Mouse (Mus musculus) c-Kit-positive CD71-negative TER-119-negative erythroid progenitor cells, embryonic 14.5 days (primary cell): ENCODE results near the gene Cbx4.

Experiments
- DNase-seq: peaks from one replicate; pipeline ENCODE4 v3.0.0-alpha.2; 2013; ENCODE audit warnings: low read depth

The Cbx4 gene

DNA sequence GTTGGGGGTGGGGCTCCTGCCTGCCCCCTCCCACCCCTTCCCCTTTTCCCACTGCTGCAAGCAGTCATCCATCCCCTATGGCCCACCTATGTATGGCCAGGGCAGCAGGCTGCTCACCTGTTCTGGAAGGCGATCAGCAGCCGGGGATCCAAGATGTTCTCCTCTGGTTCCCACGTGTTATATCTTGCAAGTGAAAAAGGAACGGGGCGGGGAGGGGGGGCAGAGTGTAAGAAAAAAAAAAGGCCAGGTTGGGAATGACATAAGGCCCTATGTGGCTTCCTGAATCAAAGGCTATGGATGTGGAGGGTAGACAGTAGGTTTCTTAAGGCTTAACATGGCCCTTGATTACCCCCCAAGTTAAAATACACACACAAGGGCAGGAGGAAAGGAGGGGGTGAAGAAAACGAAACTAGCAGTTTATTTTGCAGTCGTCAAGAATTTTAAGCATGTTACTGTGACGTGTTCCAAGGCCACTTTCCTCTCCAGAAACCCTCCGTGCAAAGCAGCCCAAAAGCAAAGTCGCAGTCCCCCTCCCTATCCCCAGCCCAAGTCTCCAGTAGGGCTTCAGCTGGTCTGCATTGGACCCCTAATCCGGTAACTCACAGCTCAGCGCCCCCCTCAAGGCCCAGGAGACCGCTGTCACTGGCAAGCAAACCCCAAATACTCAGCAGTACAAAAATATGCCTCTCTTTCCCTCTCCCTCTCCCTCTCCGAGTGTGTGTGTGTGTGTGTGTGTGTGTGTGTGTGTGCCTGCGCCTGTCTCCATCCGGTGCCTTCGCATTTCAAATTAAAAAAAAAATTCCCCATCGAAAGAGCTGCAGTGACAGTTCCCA is 1.4 kb downstream of the Cbx4 start:
- no peak for DNase-seq

DNA sequence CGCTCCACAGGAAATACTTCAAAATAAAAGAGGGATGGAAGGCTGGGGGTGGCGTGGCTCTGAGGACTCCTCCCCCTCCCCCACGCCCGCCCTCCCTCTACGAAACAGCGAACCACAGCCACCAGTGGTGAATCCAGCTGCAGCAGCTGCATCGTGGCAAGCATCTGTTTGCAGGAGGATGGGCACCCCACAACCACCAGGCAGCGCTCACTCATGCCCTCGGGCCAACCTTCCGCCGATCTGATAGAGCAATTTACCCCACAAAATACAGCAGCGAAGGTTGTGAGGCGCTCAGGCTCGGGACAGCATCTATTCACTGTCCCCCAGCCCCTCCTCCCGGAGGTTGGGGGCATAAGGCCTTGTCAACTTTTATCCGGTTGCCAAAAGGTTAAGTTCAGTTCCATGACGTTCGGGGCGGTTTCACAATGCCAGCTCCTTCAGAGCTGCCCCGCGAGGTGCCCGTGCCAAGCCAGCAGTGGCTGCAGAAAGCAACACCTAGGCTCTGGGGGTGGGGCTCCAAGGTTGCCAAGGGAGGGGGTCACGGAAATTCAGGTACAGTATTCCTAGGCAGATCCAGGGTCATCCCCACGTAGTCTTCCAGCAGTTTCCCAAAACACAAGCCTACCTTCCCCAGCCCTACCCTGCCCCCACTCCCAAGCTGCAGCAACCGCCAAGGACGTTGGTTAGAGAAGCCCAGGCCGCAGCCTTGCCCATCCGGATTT is 2.1 kb downstream of the Cbx4 start:
- DNase-seq: no peak

DNA sequence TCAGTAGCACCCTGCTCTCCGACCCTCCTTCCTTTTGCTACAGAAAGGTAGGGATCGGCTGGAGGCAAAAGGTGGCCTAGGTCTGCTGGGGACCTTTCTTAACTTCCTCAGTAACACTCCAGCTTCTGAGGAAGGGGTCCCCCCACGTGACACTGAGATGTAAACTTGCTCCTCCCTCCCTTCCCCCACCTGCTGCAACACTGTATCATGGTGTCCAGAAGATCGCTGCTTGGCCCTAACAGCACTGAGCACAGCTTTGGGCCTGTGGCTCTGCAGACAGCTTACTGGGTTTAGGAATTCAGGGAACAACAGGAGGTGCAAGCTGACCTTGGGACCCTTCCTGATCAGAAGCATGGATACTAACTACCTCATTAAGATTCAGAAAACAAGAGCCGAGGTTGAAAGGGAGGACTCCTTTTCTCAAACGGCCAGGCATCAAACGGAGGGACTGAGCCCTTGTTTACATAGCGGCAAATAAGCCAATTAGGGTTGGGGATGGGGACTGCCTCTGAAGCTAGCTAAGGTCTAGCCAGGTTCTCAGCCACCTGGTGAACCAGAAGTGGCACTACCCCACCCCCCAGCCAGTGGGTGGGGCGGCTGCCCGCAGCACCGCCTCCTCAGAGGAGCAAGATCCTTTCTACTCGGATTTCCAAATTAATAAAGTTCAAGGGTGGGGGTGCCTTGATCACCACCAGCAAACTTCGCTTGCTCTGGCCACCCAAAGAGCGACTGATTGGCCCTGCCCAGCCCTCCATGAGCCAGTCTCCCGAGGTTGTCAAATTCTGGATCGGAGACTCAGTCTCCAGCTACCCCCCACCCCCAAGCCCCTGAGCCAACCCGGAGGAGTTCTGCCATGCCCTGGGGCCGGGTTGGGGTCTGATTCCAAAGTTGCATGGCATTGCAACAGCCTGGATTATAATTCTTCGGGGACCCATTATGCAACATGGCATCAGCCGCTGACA is 3.1 kb downstream of the Cbx4 start:
- DNase-seq: no peak

DNA sequence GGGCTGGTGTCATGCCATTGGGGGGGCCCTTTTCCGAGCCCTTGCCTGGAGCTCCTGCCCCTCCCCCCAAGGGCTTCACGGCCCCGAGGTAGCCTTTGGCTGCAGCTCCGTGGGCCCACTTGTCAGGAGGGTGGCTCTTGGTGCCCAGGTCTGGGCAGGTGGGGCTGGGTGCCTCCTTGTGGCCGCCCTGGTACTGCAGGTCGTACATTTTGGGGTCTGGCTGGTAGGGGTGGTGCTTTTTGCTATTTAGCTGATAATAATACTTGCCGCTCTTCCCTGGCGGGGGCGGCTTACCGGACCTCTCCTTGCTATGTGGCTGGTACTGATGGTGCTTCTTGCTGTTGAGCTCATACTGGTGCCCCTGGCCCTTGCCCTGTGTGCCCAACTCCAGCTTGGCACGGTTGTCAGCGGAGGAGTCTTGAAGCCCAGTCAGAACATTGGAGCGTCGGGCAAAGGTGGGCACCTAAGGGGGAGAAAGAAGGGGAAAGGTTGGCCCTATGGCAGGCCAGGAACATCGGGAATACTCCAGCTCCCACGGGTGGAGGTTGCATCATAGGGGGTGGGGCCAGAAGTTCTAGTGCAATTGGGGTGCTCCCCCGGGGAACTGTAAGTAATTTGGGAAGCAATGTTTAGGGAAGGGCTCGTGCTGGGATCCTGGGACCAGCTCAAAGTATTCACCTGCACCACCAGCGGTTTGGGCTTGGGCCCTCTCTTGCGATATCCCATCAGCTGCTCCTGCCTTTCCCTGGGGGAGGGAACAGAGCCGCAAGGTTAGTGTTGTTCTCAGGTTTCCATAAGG is 4.0 kb downstream of the Cbx4 start:
- DNase-seq: no peak

DNA sequence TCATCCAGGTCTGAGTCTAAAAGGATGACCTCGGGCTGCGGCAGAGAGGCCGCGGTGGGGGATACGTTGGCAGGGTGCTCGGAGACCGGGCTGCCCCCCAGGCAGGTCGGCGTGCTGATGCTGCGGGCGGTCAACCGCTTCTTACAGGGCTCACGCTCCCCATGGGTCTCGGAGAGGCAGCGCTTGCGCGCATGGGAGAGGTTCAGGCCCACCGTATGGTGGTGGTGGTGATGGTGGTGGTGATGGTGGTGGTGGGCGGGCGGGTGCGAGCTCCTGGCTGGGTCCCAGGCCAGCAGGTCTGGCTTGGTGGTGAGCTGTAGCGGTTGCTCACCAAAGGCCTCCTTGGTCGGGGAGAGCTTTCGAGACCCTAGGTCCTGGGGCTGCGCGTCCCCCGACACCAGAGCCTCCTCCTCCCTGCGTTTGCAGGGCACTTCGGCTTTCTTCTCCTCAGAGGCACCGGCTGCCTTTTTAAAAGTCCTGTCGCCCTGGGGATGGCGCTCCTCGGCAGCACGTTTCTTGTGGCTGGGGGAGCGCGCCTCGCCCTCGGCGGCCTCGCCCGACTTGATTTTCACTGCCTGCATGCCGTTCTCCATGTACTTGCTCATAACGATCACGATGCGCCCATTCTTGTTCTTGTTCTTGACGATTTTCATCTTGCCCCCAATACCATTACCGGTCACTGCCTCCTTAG is 4.7 kb downstream of the Cbx4 start:
- DNase-seq: no peak

DNA sequence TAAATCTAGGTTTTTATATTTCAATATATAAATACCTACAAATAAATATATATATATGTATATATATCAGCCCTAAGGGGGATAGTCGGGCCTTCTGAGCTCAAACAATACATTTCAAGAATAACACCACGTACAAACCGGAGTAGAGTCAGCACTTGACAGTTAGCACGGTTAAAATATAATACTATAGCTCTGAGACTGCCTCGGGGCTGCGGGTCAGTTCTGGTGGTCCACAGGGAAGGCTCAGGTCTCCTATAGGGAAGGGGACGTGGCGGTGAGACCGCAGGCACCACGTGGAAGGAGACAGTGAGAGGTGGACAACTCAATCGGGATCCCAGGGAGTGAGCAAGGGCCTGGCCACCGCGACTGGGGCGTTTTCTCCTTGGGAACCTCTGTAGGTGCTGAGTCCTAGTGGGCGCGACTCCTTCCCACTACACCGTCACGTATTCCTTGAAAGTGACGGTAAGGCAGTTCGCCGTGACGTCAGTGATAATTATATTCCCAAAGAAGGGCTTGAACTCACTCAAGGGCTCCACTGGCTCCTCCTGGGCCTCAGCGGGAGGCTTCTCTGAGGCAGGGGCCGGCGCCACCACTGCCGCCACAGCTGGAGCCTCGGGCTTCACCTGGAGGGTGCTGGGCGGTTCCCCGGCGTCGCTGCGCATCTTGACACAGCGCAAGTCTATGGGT is 5.4 kb downstream of the Cbx4 start:
- no peak for DNase-seq

DNA sequence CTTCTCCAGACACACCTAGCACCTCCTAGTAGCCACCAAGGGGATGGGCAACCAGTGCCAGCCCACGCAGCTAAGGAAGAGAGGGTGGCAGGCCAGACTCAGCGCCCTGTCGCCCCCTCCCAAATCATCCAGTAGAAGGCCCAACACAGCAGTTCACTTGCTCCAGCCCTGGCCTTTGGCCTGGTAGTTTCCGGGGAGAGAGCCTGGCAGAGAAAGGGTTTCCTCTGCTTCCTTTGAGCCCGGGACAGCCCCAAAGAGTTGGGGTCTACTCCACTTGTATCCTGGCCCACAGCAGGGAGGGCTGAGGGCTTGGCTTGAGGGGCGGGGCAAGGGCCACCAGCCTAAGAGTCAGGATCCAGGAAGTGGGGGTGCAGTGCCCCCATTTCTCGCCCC is 6.6 kb downstream of the Cbx4 start:
- no peak for DNase-seq

DNA sequence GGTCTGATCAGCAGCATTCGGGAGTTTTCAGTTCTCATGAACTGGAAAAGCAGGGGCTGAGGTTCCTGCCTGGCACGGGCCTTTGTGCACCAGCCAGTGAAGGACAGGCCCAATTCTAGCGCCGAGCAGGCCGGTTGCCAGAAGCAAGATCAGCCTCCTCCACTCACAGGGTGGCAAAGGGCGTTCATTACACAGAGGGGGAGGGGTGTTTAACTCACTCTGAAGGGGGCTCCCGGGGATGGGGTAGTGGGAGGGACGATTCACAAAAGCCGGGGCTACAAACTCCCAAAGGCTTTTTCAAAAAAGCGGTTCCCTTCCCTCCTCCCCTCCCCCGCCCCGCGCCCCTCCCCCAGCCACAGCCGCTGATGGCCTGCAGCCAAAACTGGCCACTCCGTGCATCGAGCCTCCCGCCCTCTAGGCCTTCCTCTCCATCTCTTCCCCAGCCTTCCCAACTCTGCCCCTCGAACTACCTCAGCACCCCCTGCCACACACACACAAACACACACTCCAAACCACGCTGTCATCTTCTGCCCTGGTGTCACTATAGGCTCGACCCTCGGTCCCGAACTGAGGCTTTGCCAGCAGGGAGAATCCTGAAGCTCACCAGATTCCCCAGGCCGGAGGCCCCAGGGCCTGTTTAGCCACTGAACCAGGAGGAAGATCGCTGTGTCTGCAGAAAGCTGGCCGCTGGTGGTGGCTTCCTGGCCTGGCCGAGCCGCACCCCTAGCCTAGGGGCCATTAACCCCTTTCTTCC is 7.2 kb downstream of the Cbx4 start:
- no peak for DNase-seq

DNA sequence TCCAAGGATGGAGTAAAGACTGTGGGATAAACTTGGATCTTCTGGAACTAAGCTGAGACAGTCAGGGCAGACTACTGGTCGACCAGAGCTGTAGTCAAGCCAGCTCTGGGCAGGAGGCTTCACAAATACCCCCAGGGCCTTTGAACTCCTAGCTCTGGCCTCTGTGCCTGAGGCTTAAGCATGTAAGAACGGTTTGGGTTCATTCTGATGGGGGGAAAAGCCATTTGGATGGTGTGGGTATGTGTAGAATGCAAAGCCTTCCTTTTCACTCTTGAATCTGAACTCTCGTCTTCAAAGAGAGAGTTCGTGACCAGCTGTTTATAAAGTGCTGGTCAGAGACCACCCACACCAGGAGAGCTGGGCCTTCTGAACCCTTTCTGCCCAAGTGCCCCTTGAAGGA is 8.3 kb downstream of the Cbx4 start:
- no peak for DNase-seq

DNA sequence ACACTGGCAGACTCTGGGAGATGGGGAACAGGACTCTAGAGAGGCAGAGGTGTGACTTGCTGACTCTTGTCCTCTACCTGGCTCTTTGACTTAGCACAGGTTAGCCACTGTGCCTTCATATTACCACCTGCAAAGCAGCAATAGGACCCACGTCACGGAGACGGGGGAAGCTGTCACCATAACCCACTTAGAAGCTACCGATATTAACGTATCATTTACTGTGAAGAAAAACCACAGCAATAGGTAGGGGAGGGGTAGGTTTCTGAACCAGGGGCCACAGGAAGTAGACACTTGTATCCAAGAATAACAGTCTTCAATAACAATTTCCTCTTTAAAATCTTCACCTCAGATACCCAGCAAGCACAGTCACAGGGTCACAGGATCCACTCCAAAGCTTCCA is 10.2 kb downstream of the Cbx4 start:
- no peak for DNase-seq

DNA sequence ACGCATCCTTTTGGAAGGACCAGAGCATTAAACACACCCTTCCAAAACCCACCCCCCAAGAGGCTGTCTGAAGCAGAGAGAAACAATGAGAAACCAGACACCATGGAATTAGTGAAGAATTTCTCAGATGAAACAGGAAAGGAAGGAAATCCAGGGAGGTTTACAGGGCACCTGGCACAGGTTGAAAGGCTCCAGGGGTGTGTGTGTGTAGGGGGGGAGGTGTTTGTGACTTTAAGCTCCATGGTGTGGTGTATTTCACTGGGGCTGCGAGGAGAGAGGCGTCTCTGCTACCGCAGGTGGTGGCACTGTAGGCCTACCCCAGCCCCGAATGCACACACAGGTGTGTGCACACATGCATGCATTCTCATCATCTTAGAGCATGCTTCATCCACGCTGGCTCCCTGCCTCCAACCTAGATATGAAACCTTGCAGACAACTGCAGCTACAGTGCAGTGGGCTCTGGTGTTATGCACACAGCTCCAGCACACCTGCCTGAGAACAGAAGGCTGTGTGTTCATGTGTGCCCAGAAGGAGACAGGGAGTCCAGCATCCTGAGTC is 12.1 kb downstream of the Cbx4 start:
- DNase-seq: no peak

DNA sequence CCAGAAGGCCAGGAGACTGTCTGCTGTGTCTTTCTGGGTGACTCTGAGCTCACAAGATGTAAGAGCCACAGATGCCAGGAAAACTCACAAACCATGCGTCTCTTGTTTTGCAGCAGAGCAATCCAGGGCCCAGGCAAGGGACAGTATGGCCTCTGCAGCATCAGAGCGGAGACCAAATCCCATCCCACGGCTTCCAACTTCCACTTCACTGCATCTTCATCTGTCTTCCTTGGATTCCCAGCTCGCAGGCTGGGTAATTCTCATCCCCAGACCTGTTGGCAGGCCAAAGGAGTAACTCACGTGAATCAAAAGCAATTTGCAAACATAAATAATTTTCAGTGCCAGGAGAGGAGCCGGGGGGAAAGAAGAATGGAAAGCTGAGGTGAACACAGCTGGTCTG is 13.0 kb downstream of the Cbx4 start:
- DNase-seq: no peak

DNA sequence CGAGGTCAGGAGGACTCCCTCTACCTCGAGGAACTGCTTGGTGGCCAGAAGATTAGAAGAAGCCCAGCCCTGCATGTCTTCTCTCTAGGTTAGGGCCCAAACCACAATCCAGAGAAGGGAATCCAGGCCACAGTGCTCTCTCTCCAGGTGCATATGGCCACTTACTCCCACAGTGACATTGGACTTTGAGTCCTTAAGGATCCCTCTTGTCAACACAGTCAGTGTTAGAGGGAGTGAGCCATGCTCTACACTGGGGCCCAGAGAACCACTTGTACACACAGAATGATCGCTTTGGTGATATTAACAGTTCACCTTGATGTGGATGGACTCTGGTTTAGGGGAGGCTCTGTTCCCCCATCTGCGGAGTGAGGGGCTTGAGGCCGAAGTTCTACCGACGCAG is 13.8 kb downstream of the Cbx4 start:
- no peak for DNase-seq

DNA sequence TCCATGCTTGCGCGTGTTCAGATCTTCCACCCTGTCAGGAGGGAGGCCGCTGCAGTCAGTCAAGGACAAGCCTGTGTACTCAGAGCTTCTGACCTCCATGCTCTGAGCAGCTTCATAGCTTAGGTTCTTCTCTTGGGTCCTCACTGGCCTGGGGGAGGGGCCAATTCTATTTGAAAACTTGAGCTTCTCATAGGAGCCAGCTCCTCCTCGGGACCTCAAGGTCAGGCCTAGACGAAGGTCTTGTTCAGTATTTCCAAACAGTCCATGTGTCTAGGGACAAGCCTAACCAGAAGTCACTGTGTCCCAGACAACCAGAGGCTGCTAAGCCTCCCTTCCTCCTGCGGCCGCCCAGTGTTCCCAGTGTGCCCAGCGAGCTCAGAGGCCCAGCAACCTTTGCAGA is 19.2 kb downstream of the Cbx4 start:
- DNase-seq: no peak

DNA sequence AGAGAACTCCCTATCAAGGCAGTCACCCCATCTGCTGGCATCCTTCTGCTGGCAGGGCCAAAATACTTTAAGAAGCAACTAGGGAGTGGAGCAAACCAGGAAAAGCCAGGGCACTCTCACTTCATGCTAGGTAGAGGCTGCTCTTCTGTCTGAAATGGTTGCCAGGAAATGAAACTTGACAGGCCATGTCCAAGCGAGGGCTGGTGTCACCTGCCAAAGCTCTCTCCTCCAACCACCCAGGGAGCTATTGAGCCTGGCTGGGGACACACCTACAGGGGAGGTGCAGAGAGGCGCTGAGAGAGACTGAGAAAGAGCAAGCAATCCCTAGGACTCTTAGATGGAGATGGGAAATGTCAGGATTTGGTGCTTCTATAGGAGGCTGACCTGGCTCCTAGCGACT is 26.8 kb downstream of the Cbx4 start:
- DNase-seq: no peak

DNA sequence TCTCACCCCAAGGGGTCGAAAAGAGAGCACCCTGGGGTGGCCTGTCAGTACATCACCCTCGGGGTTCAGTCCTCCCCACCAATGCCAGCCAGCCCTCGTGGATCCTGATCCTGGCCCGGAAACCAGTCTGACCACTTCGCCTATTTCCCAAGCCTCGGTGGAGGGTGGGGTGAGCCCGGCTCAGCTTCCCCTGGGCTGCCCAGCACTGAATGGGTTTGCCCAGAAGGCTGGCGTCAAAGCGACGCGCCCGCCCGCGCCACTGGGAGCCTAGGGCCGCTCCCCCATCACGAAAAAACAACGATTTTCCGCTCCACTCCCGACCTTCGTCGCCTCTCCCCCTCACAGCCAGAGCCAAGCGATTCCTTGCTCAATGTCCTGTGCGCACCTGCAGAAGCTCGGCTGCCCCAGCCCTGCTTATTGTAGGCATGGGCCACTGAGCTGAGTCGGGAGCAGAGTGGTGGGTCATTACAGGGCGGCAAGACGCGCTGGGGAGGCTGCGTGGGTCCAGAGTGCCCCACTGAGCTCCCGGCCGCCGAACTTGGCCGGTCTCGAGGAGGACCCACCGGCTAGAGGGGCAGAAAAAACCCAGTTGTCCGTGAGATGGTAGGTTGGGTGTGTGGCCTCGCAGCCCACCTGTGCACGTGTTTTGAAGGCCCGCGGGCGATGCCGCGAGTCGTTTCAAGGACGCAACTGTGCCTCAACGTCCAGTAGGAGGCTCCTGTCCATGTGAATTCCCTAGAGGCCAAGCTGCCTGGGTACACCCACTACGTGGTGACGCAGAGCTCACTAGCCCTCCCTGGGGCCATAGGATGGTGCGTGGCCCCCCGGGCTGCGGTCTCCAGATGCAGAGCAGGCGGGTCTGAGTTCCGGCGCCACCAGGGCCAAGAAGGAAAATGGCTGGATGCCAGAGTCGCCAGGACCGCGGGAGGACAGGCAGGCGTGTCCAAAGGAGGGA is 27.7 kb downstream of the Cbx4 start:
- DNase-seq: no peak

DNA sequence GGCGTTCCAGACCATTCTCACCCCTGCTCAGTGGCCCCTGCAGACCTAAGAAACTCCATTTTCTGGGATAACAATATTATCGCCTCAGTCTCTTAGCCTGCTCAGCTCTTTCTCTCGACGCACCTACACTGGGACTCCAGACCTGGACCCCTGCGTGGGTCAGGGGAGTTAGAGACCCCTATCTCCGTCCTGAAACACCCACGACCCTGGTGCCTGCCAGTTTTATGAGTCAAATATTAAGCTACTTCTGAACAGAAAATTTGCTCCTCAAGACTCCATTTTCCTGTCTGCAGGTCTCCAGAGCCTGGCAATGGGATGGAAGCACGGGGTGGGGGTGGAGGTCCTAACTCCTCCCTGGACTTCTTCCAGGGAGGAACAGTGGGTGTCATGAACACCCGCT is 28.7 kb downstream of the Cbx4 start:
- DNase-seq: no peak
